21 mouse cellular contexts compared by ENCODE assay signal in the genomic region with DNA sequence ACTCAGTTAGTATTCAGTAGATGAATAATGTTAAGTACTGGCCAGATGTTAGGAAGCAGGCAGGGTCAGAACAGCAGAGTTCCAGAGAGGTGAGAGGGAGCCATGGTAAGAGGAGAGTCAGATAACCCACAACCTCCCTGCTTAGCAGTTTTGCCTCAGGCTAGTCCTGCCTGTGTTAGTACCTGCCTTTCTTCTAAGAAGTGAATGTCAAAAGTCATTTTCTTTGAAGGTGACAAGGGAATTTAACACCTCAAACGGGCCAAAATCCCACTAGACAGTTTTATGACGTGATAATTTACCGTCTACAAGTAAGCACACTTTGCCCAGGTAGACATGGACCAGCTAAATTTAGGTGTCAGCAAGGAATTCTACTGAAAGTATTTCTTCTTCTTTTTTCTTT.
"Had no signal": no experiment of that assay in that cellular context is flagged by ENCODE, and none has a peak within 500 bp of the region (broad histone marks: within the 10 kb centered on the region; RNA-seq: fewer than 3 reads in every experiment).

No protein-coding gene starts in this region.

- H3K27me3 ChIP-seq: lung, embryonic 15.5 days; megakaryocyte, embryonic 14.5 days; midbrain, embryonic 13.5 days; midbrain, embryonic 15.5 days; neural tube, embryonic 13.5 days; neural tube, embryonic 15.5 days had no signal

- ATAC-seq: lung, postnatal 0 days; midbrain, embryonic 13.5 days; midbrain, embryonic 15.5 days had no signal

- H3K9me3 ChIP-seq: lung, embryonic 15.5 days; midbrain, embryonic 13.5 days; midbrain, embryonic 15.5 days; neural tube, embryonic 13.5 days; neural tube, embryonic 15.5 days had no signal

- H3K4me3 ChIP-seq: lung, embryonic 15.5 days; megakaryocyte, embryonic 14.5 days; midbrain, embryonic 13.5 days; midbrain, embryonic 15.5 days; myocyte; neural tube, embryonic 13.5 days; neural tube, embryonic 15.5 days had no signal

- H3K4me2 ChIP-seq: lung, embryonic 15.5 days; midbrain, embryonic 11.5 days; midbrain, embryonic 13.5 days; midbrain, embryonic 15.5 days; neural tube, embryonic 13.5 days; neural tube, embryonic 15.5 days had no signal

- H3K36me3 ChIP-seq: lung, embryonic 15.5 days; midbrain, embryonic 13.5 days; midbrain, embryonic 15.5 days; neural tube, embryonic 13.5 days; neural tube, embryonic 15.5 days had no signal

- DNase-seq: lung, adult 2 months; lung, postnatal 14 days; lung, postnatal 36 days; retina, postnatal 1 day; right cerebral cortex, adult 18-20 months; right cerebral cortex, postnatal 25 days; right cerebral cortex, postnatal 4 days; spleen, adult 18-20 months; thymus, adult 18-20 months; thymus, postnatal 14 days; thymus, postnatal 36 days had no signal

- H3K9ac ChIP-seq: lung, embryonic 15.5 days; midbrain, embryonic 13.5 days; midbrain, embryonic 15.5 days; neural tube, embryonic 13.5 days; neural tube, embryonic 15.5 days had no signal

- H3K4me1 ChIP-seq: lung, embryonic 15.5 days; megakaryocyte, embryonic 14.5 days had no signal

- H3K27ac ChIP-seq: lung, embryonic 15.5 days; macrophage; midbrain, embryonic 13.5 days; midbrain, embryonic 15.5 days; neural tube, embryonic 13.5 days; neural tube, embryonic 15.5 days had no signal
